Mouse (Mus musculus) C2C12 (cell line): ENCODE measurements around the gene Ipo13. TPM values are rescaled to one million over a fixed set of nuclear protein-coding genes. Genes with fewer than 3 reads are reported as not detected.

Experiments
- H3K27me3 ChIP-seq: one replicate; pipeline ENCODE4 v1.6.1; 2011; ENCODE audit not compliant: control insufficient read depth, insufficient read depth, insufficient read length
- H3K36me3 ChIP-seq: one replicate; pipeline ENCODE4 v1.6.1; 2011; ENCODE audit not compliant: control insufficient read depth, insufficient read depth
- H3K4me3 ChIP-seq: one replicate; pipeline ENCODE4 v1.5.1; 2011; ENCODE audit warnings: mild to moderate bottlenecking, control low read depth; ENCODE audit not compliant: poor library complexity, insufficient read depth, severe bottlenecking
- H3K79me2 ChIP-seq: one replicate; pipeline ENCODE4 v1.6.1; 2011; ENCODE audit not compliant: control insufficient read depth, insufficient read depth
- H3K79me3 ChIP-seq: one replicate; pipeline ENCODE4 v1.6.1; 2011; ENCODE audit warnings: low read depth, control low read depth
- H3ac ChIP-seq: one replicate; pipeline ENCODE3; 2011; ENCODE audit warnings: low read depth; ENCODE audit not compliant: control insufficient read depth, insufficient read length
- CEBPB ChIP-seq: IDR thresholded peaks from one replicate; pipeline ENCODE4 v1.6.1; 2011; ENCODE audit warnings: low read depth, mild to moderate bottlenecking, control low read depth, moderate library complexity
- CTCF ChIP-seq: IDR thresholded peaks from one replicate; pipeline ENCODE4 v1.5.1; 2011; ENCODE audit not compliant: control insufficient read depth, insufficient read depth, insufficient read length
- FOSL1 ChIP-seq: IDR thresholded peaks from one replicate; pipeline ENCODE4 v1.8.0; 2011; ENCODE audit warnings: mild to moderate bottlenecking, low read length; ENCODE audit not compliant: poor library complexity, insufficient read depth, severe bottlenecking
- MAX ChIP-seq: IDR thresholded peaks from one replicate; pipeline ENCODE4 v1.6.1; 2011; ENCODE audit warnings: mild to moderate bottlenecking, control low read depth
- MYOD1 ChIP-seq: IDR thresholded peaks from one replicate; pipeline ENCODE4 v1.6.1; 2011; ENCODE audit warnings: low read depth; ENCODE audit not compliant: control insufficient read depth, insufficient read length
- MYOG ChIP-seq: IDR thresholded peaks from one replicate; pipeline ENCODE4 v1.6.1; 2011; ENCODE audit not compliant: control insufficient read depth, insufficient read length; ENCODE audit errors: extremely low read depth
- USF1 ChIP-seq: IDR thresholded peaks from one replicate; pipeline ENCODE4 v1.6.1; 2011; ENCODE audit warnings: low read depth, mild to moderate bottlenecking, control low read depth, moderate library complexity
- polyA plus RNA-seq: library from polyadenylated mRNA; unstranded; fragments of >200 nt; fragmentation: generic; extraction: Trizol; gene quantifications from one replicate; pipeline ENCODE4 v1.2.1, GENCODE M21; 2012; ENCODE audit warnings: missing spikeins

Ipo13 gene
- polyA plus RNA-seq, 1 experiment: 43.6 TPM

GRCm38 (mm10) chr4:117852152-117852868 is 62.5 kb downstream of the Ipo13 start:
- no peaks in the 10 kb centered on the region for H3K27me3 ChIP-seq
- TF ChIP-seq CEBPB (no peak), FOSL1 (no peak), MYOD1 (no peak), USF1 (no peak), MAX (no peak)
- H3ac ChIP-seq: no peak overlapping the region
- H3K79me3 ChIP-seq: no peaks in the 10 kb centered on the region
- no peaks in the 10 kb centered on the region for H3K79me2 ChIP-seq
- no peaks in the 10 kb centered on the region for H3K36me3 ChIP-seq
- H3K4me3 ChIP-seq: no peak overlapping the region

- Histone ChIP-seq H3K36me3 (no peaks in the 10 kb centered on the region), H3K4me3 (no peak overlapping the region)
- TF ChIP-seq CEBPB (no peak), CTCF (no peak), FOSL1 (no peak), MAX (no peak), USF1 (no peak), MYOG (no peak), MYOD1 (no peak)
Observed at GRCm38 (mm10) chr4:117850871-117851270, 63.9 kb downstream of the Ipo13 start.

GRCm38 (mm10) chr4:117850176-117850575 is 64.6 kb downstream of the Ipo13 start:
- Histone ChIP-seq H3K79me2 (no peaks in the 10 kb centered on the region), H3K27me3 (no peaks in the 10 kb centered on the region), H3K79me3 (no peaks in the 10 kb centered on the region), H3ac (no peak overlapping the region), H3K36me3 (no peaks in the 10 kb centered on the region), H3K4me3 (no peak overlapping the region)
- TF ChIP-seq MYOG: no peak
- TF ChIP-seq MAX: no peak
- TF ChIP-seq FOSL1: no peak
- TF ChIP-seq MYOD1: no peak
- no peak for TF ChIP-seq CTCF
- TF ChIP-seq USF1: no peak
- no peak for TF ChIP-seq CEBPB

More at GRCm38 (mm10) chr4:117850871-117851270, 63.9 kb downstream of the Ipo13 start:
- Histone ChIP-seq H3K79me3 (no peaks in the 10 kb centered on the region), H3K27me3 (no peaks in the 10 kb centered on the region), H3ac (no peak overlapping the region), H3K79me2 (no peaks in the 10 kb centered on the region)

GRCm38 (mm10) chr4:117849506-117849905 is 65.3 kb downstream of the Ipo13 start:
- TF ChIP-seq USF1: no peak
- no peak for TF ChIP-seq FOSL1
- no peak for TF ChIP-seq MYOD1
- no peak for TF ChIP-seq MAX
- TF ChIP-seq CEBPB: no peak
- no peak for TF ChIP-seq CTCF
- no peak for TF ChIP-seq MYOG
- Histone ChIP-seq H3K79me3 (no peaks in the 10 kb centered on the region), H3ac (no peak overlapping the region), H3K36me3 (no peaks in the 10 kb centered on the region), H3K4me3 (no peak overlapping the region), H3K79me2 (no peaks in the 10 kb centered on the region), H3K27me3 (no peaks in the 10 kb centered on the region)

GRCm38 (mm10) chr4:117849063-117849462 is 65.7 kb downstream of the Ipo13 start:
- H3K79me3 ChIP-seq: no peaks in the 10 kb centered on the region
- H3K27me3 ChIP-seq: no peaks in the 10 kb centered on the region
- H3K36me3 ChIP-seq: no peaks in the 10 kb centered on the region
- no peak for TF ChIP-seq MYOD1
- TF ChIP-seq USF1: no peak
- no peak for TF ChIP-seq CTCF
- no peak for TF ChIP-seq MAX
- no peak for TF ChIP-seq FOSL1
- no peak for TF ChIP-seq MYOG
- no peak for TF ChIP-seq CEBPB
- no peak overlapping the region for H3K4me3 ChIP-seq
- no peak overlapping the region for H3ac ChIP-seq
- H3K79me2 ChIP-seq: no peaks in the 10 kb centered on the region

GRCm38 (mm10) chr4:117847011-117847410 is 67.8 kb downstream of the Ipo13 start:
- H3K79me3 ChIP-seq: no peaks in the 10 kb centered on the region
- no peak overlapping the region for H3ac ChIP-seq
- TF ChIP-seq FOSL1 (no peak), MAX (no peak), MYOG (no peak), USF1 (no peak), CTCF (no peak), MYOD1 (no peak), CEBPB (no peak)
- no peaks in the 10 kb centered on the region for H3K36me3 ChIP-seq
- no peaks in the 10 kb centered on the region for H3K27me3 ChIP-seq
- no peak overlapping the region for H3K4me3 ChIP-seq
- H3K79me2 ChIP-seq: no peaks in the 10 kb centered on the region
